Mouse (Mus musculus) kidney, embryonic 14.5 days (tissue): ENCODE data around the gene Rrp1b. TPM values are rescaled to one million over a fixed set of nuclear protein-coding genes. Genes with fewer than 3 reads are reported as not detected.

Source experiments
- ATAC-seq: fragments of 200-750 bp; cut with Nextera tagmentation; 2 replicates; pipeline ENCODE4 v1.8.0; 2017; ENCODE audit warnings: moderate number of reproducible peaks, mild to moderate bottlenecking, moderate TSS enrichment, moderate library complexity; ENCODE audit not compliant: low FRiP score, low TSS enrichment
- H3K27ac ChIP-seq: fragments of 300-500 bp; sonication (generic); 2 replicates; pipeline ENCODE4 v1.5.1; 2014; ENCODE audit warnings: low read depth, mild to moderate bottlenecking, low read length, moderate library complexity, mixed read lengths
- H3K27me3 ChIP-seq: fragments of 300-500 bp; sonication (generic); 2 replicates; pipeline ENCODE4 v1.6.1; 2014; ENCODE audit warnings: mild to moderate bottlenecking, low read length; ENCODE audit not compliant: control insufficient read depth, insufficient read depth
- H3K36me3 ChIP-seq: fragments of 300-500 bp; sonication (generic); 2 replicates; pipeline ENCODE4 v1.6.1; 2014; ENCODE audit warnings: low read length, mixed read lengths; ENCODE audit not compliant: control insufficient read depth, insufficient read depth
- H3K4me1 ChIP-seq: fragments of 300-500 bp; sonication (generic); 2 replicates; pipeline ENCODE4 v1.6.1; 2014; ENCODE audit warnings: low read length, mixed read lengths; ENCODE audit not compliant: control insufficient read depth, insufficient read depth
- H3K4me2 ChIP-seq: fragments of 300-500 bp; sonication (generic); replicated peaks from 2 replicates; pipeline ENCODE4 v1.6.1; 2014; ENCODE audit warnings: low read depth, mild to moderate bottlenecking, low read length
- H3K4me3 ChIP-seq: fragments of 300-500 bp; sonication (generic); 2 replicates; pipeline ENCODE4 v1.5.1; 2014; ENCODE audit warnings: mild to moderate bottlenecking, low read length
- H3K9ac ChIP-seq: fragments of 300-500 bp; sonication (generic); 2 replicates; pipeline ENCODE4 v1.6.1; 2014; ENCODE audit warnings: low read depth, mild to moderate bottlenecking, low read length, moderate library complexity
- H3K9me3 ChIP-seq: fragments of 300-500 bp; sonication (generic); 2 replicates; pipeline ENCODE4 v1.6.1; 2016; ENCODE audit warnings: low read length; ENCODE audit not compliant: control insufficient read depth
- WGBS: fragments of 180-500 bp; shearing (Covaris S2); extraction: QIAGEN DNeasy Blood & Tissue Kit; methylation state at CpG from one replicate; pipeline ENCODE4 v1.1.7; 2014; 5-methylcytosine and 5-hydroxymethylcytosine counted together
- polyA plus RNA-seq: library from polyadenylated mRNA; unstranded; fragments of >200 nt; fragmentation: Nextera tagmentation; extraction: Ambion mirVana; gene quantifications from 2 replicates; pipeline ENCODE4 v1.2.1, GENCODE M21; 2014

Rrp1b gene
- polyA plus RNA-seq, 1 experiment from 2014 or later = 77.5 TPM

DNA sequence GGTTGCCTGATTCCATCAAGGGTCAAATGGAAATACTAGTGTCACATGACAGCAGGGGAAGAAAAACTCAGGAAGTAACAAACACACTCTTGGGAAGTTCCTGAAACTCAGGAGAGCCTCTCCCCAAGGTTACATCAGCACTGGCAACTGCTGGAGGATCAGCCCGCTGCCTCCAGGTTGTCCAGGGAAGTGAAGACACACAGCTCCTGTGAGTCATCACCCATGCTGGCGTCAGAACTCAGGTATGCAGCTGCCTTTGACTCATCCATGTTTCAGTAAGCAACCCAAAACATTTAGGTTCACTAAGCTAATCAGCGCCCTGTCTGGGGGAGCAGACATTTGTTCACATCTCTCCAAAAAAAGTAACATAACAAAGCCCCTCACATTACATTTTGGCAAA lies 32.6 kb upstream of the Rrp1b start:
- H3K27me3 ChIP-seq = no peaks in the 10 kb centered on the region
- no peaks in the 10 kb centered on the region for H3K4me1 ChIP-seq
- H3K36me3 ChIP-seq = no peaks in the 10 kb centered on the region
- H3K9me3 ChIP-seq = peaks cover 3% of the 10 kb centered on the region; the same call in 1 of the 2 replicates
- no peak overlapping the region for H3K4me2 ChIP-seq
- H3K27ac ChIP-seq = no peak overlapping the region
- H3K9ac ChIP-seq = no peak overlapping the region
- H3K4me3 ChIP-seq = no peak overlapping the region
- WGBS = 83% methylated on average over 3 of the region's 3 CpGs
- ATAC-seq = no peak

DNA sequence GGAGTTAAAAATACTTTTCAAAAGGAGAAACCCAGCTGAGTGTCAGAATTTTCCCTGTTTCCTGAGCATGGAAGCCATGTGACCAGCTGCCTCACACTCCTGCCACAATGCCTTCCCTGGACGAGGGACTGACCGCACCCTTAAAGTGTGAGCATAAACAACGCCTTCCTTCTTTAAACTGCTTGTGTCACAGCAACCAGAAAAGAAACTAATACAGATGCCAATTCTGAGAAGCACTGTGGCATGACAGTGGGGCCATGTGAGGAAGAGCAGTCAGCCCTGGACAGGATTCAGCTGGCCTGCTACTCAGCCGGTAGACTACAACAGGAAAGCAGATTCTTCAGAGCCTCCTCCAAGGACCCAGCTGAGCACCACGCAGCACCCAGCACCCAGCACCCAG lies 29.1 kb upstream of the Rrp1b start:
- H3K4me3 ChIP-seq = no peak overlapping the region
- H3K27ac ChIP-seq = no peak overlapping the region
- peaks cover 3% of the 10 kb centered on the region; the same call in 1 of the 2 replicates for H3K9me3 ChIP-seq
- no peak overlapping the region for H3K4me2 ChIP-seq
- 57% methylated on average over 5 of the region's 5 CpGs for WGBS
- no peak for ATAC-seq
- H3K4me1 ChIP-seq = no peaks in the 10 kb centered on the region
- H3K9ac ChIP-seq = no peak overlapping the region
- H3K27me3 ChIP-seq = no peaks in the 10 kb centered on the region
- no peaks in the 10 kb centered on the region for H3K36me3 ChIP-seq

DNA sequence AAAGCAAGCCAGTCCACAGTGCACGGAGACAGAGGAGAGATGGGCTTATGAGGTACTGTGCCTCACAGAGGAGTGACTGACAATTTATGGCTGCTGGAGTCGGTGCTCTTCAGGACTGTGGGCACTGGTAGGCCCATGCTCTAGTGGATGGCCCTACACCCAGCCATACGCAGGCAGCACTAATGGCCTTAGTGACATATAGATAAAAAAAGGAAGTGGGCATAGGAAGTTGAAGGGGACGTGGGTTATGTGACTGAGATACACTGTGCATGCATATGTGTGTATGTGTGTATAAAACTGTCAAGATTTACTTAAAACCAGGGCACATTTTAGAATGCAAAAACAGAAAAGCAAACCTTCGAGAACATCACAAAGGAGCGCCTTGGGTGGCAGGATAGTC lies 24.2 kb upstream of the Rrp1b start:
- WGBS = 66% methylated on average over 6 of the region's 6 CpGs
- ATAC-seq = no peak
- no peaks in the 10 kb centered on the region for H3K36me3 ChIP-seq

GRCm38 (mm10) chr17:32012254-32012653 lies 23.6 kb upstream of the Rrp1b start:
- no peaks in the 10 kb centered on the region for H3K9me3 ChIP-seq
- no peak overlapping the region for H3K4me3 ChIP-seq
- H3K9ac ChIP-seq = no peak overlapping the region
- H3K4me2 ChIP-seq = no peak overlapping the region
- H3K27ac ChIP-seq = no peak overlapping the region
- no peaks in the 10 kb centered on the region for H3K27me3 ChIP-seq
- no peaks in the 10 kb centered on the region for H3K36me3 ChIP-seq
- 38% methylated on average over 3 of the region's 3 CpGs for WGBS
- 0 out of 2 replicates have a peak, but pooled peaks cover 3% of the 10 kb centered on the region for H3K4me1 ChIP-seq
- no peak for ATAC-seq

More for the DNA sequence above, 24.2 kb upstream of the Rrp1b start:
- H3K4me2 ChIP-seq = no peak overlapping the region
- H3K4me1 ChIP-seq = 0 out of 2 replicates have a peak, but pooled peaks cover 3% of the 10 kb centered on the region
- no peak overlapping the region for H3K4me3 ChIP-seq
- H3K9me3 ChIP-seq = no peaks in the 10 kb centered on the region
- no peaks in the 10 kb centered on the region for H3K27me3 ChIP-seq
- no peak overlapping the region for H3K27ac ChIP-seq
- H3K9ac ChIP-seq = no peak overlapping the region

- no peak for ATAC-seq
- no peak overlapping the region for H3K4me3 ChIP-seq
- no peaks in the 10 kb centered on the region for H3K9me3 ChIP-seq
- 0 out of 2 replicates have a peak, but pooled peaks cover 3% of the 10 kb centered on the region for H3K4me1 ChIP-seq
- no peaks in the 10 kb centered on the region for H3K36me3 ChIP-seq
- H3K27me3 ChIP-seq = no peaks in the 10 kb centered on the region
- H3K4me2 ChIP-seq = no peak overlapping the region
- H3K9ac ChIP-seq = no peak overlapping the region
- no peak overlapping the region for H3K27ac ChIP-seq
Observed at GRCm38 (mm10) chr17:32013659-32014058, 22.2 kb upstream of the Rrp1b start.

GRCm38 (mm10) chr17:32016481-32016880 lies 19.4 kb upstream of the Rrp1b start:
- Histone ChIP-seq H3K27ac (no peak overlapping the region), H3K36me3 (no peaks in the 10 kb centered on the region), H3K4me3 (no peak overlapping the region), H3K4me1 (0 out of 2 replicates have a peak, but pooled peaks cover 3% of the 10 kb centered on the region), H3K4me2 (no peak overlapping the region), H3K9ac (no peak overlapping the region), H3K9me3 (no peaks in the 10 kb centered on the region), H3K27me3 (no peaks in the 10 kb centered on the region)
- WGBS = 88% methylated on average over 8 of the region's 8 CpGs
- ATAC-seq = no peak

DNA sequence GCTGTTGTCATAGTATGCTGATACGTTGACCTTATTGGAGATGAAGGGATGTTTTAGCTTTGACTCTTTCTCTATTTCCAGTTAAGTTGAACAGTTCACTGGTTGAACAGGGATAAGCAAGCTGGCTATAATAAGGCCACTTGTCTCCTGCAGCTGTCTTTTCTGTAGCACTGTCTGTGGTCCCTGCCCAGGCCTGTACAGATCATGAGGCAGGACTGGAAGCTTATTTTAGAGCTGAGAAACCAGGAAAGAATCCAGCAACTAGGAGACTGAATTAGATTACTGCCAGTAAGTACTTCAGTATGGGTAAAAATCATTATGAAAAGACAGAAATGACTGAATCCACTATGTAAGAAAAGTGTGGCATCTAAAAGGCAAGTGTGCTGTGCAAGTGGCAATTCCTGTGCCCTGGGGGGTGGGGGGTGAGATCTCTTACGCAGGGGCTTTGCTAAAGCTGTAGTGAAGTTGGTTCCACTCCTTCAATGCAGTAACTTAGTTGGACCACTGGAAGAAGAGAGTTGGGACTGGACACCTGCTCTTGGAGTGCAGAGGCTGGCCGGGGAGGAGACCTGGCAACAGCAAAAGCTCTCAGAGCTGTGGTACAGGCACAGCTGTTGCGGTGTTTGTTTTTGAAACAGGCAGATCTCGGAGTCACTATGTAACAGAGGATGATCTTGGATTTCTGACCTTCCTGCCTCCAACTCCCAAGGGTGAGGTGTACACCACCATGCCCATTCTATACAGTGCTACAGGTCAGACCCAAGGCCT lies 17.6 kb upstream of the Rrp1b start:
- no peak for ATAC-seq
- Histone ChIP-seq H3K27me3 (no peaks in the 10 kb centered on the region), H3K9ac (no peak overlapping the region), H3K4me2 (no peak overlapping the region), H3K4me1 (0 out of 2 replicates have a peak, but pooled peaks cover 3% of the 10 kb centered on the region), H3K4me3 (no peak overlapping the region), H3K27ac (no peak overlapping the region), H3K9me3 (no peaks in the 10 kb centered on the region), H3K36me3 (no peaks in the 10 kb centered on the region)
- WGBS = 82% methylated on average over 5 of the region's 5 CpGs

GRCm38 (mm10) chr17:32021981-32022380 lies 13.9 kb upstream of the Rrp1b start:
- Histone ChIP-seq H3K27me3 (no peaks in the 10 kb centered on the region), H3K9me3 (no peaks in the 10 kb centered on the region), H3K9ac (no peak overlapping the region), H3K4me1 (peaks cover 5% of the 10 kb centered on the region; the same call in 1 of the 2 replicates), H3K36me3 (no peaks in the 10 kb centered on the region), H3K27ac (no peak overlapping the region), H3K4me2 (no peak overlapping the region), H3K4me3 (no peak overlapping the region)
- no peak for ATAC-seq
- WGBS = 87% methylated on average over 3 of the region's 3 CpGs

DNA sequence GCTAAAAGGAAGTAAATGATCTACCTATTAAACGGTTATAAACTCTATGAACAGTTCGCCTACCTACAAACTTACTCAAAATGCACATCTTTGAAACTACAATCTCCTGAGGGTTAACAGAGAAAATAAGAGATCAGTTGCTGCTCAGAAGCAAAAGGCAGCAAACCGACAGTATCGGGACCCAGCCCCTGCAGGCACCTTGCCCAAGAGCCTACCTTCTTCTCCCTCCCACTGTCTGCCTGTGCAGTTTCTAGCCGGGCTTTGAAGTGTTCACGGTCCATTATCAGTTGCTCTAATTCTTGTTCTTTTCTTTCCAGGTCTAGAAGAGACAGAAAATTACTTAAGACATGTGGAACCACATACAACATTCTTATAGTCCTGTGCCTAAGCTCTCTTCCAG lies 13.3 kb upstream of the Rrp1b start:
- WGBS = 60% methylated on average over 6 of the region's 6 CpGs
- H3K4me3 ChIP-seq = no peak overlapping the region
- peaks cover 5% of the 10 kb centered on the region; the same call in 1 of the 2 replicates for H3K4me1 ChIP-seq
- H3K9me3 ChIP-seq = no peaks in the 10 kb centered on the region
- H3K9ac ChIP-seq = no peak overlapping the region
- no peaks in the 10 kb centered on the region for H3K36me3 ChIP-seq
- ATAC-seq = no peak
- H3K27ac ChIP-seq = no peak overlapping the region
- H3K27me3 ChIP-seq = no peaks in the 10 kb centered on the region
- no peak overlapping the region for H3K4me2 ChIP-seq
